Mouse (Mus musculus) spleen, adult 10 weeks (tissue): ENCODE results near the gene Gas2l1. TPM values are rescaled to one million over a fixed set of nuclear protein-coding genes. Genes with fewer than 3 reads are reported as not detected.

Experiments
- polyA plus RNA-seq: library from polyadenylated mRNA; stranded (reverse); fragments of 350-450 nt; fragmentation: Illumina TruSeq; extraction: RNeasy Lipid Tissue Mini Kit (QIAGEN cat#74804); gene quantifications from one replicate; pipeline ENCODE4 v1.2.3, GENCODE M21; 2015; ENCODE audit warnings: low replicate concordance; ENCODE audit not compliant: insufficient read depth

Gene Gas2l1
- 7.0 TPM for polyA plus RNA-seq

DNA sequence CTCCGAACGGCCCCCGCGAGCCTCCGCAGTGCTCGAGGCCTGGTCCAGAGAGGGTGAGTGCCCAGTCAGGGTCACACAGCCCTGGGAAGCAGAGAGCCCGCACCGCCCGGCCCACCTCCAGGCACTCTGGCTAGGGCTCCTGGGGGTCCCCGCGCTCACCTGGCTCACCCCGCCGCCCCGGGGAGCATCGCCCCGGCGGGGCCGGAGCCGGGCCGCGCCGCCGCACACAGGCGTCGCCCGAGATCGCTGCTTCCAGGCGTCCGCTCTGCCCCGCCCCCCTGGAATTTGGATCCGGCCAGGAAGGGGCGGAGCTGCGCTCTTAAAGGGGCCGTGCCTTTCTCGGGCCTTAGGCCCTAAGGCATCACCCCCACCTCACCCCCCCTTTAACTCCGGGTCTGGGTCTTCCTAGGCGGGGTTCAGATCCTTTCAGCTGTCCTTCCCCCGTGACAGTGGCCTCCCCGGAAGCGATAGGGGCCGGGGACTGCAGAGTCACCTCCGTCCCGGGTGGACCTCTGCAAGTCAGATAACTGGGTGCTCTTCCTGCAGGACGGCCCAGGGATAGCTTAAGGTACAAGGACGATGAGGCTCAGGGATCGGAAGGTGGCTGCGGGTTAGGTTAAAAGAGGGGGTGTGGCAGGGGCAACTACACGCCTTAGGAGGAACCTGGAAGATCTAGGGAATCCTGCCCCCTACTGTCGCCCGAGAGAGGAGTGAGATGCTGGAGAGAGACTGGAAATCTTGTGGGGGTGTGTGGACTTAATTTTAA lies at the start of gene Gas2l1:
Gene Gas2l1, minus strand, starts transcription at position 272 of the 766 bp plus-strand sequence.

DNA sequence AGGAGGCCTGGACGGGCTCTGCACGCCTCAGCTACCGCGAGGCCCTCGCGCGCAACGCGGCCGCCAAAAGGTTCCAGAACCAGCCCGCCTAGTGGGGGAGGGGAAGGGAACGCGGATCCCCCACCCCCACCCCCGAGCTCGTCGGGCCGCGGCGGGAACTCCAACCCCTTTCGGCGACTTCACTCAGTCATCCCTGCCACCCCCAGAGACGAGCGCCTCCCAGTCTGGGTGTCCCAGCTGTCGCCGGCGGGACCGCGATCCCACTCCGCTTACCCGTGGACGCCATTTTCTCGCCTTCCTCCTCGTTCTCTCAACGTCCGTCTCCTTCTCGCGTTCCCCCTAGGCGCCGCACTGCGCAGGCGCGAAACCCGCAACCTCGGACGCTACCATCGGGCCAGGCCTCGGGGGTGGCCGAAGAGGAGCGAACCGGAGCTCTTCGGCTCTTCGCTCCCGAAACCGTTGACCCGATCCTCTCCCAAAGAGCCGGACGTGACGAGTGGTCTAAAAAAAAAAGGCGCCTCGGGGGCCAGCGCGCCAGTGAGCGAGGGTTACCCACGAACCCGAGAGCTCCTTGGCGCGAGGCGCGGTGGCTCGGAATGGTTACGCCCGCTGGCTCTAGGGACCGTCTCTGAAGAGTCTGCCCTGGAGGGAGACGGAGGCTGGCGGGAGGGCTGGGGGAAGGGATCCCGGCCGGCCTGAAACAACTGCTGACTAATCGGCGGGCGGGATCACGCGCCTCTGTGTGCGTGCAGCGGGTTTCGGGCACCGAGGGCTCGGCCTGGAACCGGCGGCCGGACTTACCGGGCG lies 33.8 kb upstream of the Gas2l1 start, which contains the start of the genes Rhbdd3 and Ewsr1:
Gene Rhbdd3, plus strand, starts transcription at position 191 of the 807 bp plus-strand sequence.
Gene Ewsr1, minus strand, starts transcription at position 531 of the 807 bp plus-strand sequence.

GRCm38 (mm10) chr11:5057856-5058641 lies 7.1 kb downstream of the Gas2l1 start, which contains the start of gene Rasl10a:
TSS of gene Rasl10a (plus strand) at chr11:5058128.

Other genes starting within 250 kb of the Gas2l1 start
- 40.6 TPM for gene Nf2, start 215.8 kb downstream of the Gas2l1 start, polyA plus RNA-seq
- 18.0 TPM for gene Nipsnap1, start 191.4 kb downstream of the Gas2l1 start, polyA plus RNA-seq
- gene Thoc5, start 170.0 kb downstream of the Gas2l1 start, polyA plus RNA-seq, result 36.4 TPM
- gene Nefh, start 117.3 kb downstream of the Gas2l1 start, polyA plus RNA-seq, result 2.3 TPM
- gene Ap1b1, start 78.5 kb downstream of the Gas2l1 start, polyA plus RNA-seq, result 90.6 TPM
- gene Rasl10a, start 7.2 kb downstream of the Gas2l1 start, polyA plus RNA-seq, result 0.88 TPM
- gene Rhbdd3, start 33.6 kb upstream of the Gas2l1 start, polyA plus RNA-seq, result 6.4 TPM
- 596 TPM for gene Ewsr1, start 33.9 kb upstream of the Gas2l1 start, polyA plus RNA-seq
- gene Emid1, start 86.9 kb upstream of the Gas2l1 start, polyA plus RNA-seq, result 7.1 TPM
- gene Kremen1, start 196.2 kb upstream of the Gas2l1 start, polyA plus RNA-seq, result 10.0 TPM